Mouse (Mus musculus): ENCODE results near the gene Crot. TPM values are rescaled to one million over a fixed set of nuclear protein-coding genes. Genes with fewer than 3 reads are reported as not detected.

The Crot gene
- total and polyA plus RNA-seq, 3 experiments: 13.4 to 18.2 (median 13.5) TPM

- in situ Hi-C loops (cut with MboI; ENCODE audit: low pct_ligation_motif_present, low pct_unique_long_range_greater_than_20kb, low sequenced_read_pairs): no loop called here
- Histone ChIP-seq H3K9ac (ENCODE audit: insufficient read depth, low read depth) (no peak overlapping the region), H3K4me1 (ENCODE audit: control insufficient read depth in 1 of 2, insufficient read depth in 2 of 2) (peaks cover 6 to 31% of the 10 kb centered on the region in 2 experiments), H3K4me3 (replicated peaks in 1 of 3; ENCODE audit: low read depth in 2 of 3, low read length in 2 of 3, poor library complexity in 1 of 3) (no peak overlapping the region), H3K4me2 (ENCODE audit: insufficient read depth, low read depth, poor library complexity, severe bottlenecking) (no peak overlapping the region; the same call in 1 of the 2 replicates), H3K9me3 (replicated peaks; ENCODE audit: low read length) (no peaks in the 10 kb centered on the region), H3K79me2 (replicated peaks; ENCODE audit: control insufficient read depth, extremely low read depth, insufficient read depth, poor library complexity, severe bottlenecking) (no peaks in the 10 kb centered on the region; the same call in 1 of the 2 replicates), H3K27me3 (replicated peaks) (no peaks in the 10 kb centered on the region), H3K27ac (ENCODE audit: insufficient read depth, low read depth) (no peak overlapping the region; the same call in 1 of the 2 replicates), H3K36me3 (replicated peaks in 1 of 2; ENCODE audit: control insufficient read depth in 1 of 2, insufficient read depth in 1 of 2, low read length in 1 of 2) (peaks cover 43 to 64% of the 10 kb centered on the region in 2 experiments)
- peak; percentile 76 for DNase-seq (ENCODE audit: extremely low read depth)
- TF ChIP-seq BHLHE40 (IDR thresholded peaks at IDR 0.05; ENCODE audit: low read depth, low read length) (peak; percentile 72), CTCF (conservative IDR thresholded peaks at IDR 0.05 in 1 of 2, IDR thresholded peaks at IDR 0.05 in 1 of 2; ENCODE audit: low read depth in 2 of 2, low read length in 2 of 2) (no peak), JUND (conservative IDR thresholded peaks at IDR 0.05; ENCODE audit: low read depth, low read length) (peak; percentile 94), ZMIZ1 (IDR thresholded peaks at IDR 0.05; ENCODE audit: low read depth, low read length) (no peak), EP300 (IDR thresholded peaks at IDR 0.05; ENCODE audit: low read length) (peak; percentile 95), ZNF384 (IDR thresholded peaks at IDR 0.05; ENCODE audit: low read depth, low read length) (no peak), KAT2A (IDR thresholded peaks at IDR 0.05; ENCODE audit: insufficient replicate concordance, low read length) (no peak), ZKSCAN1 (IDR thresholded peaks at IDR 0.05; ENCODE audit: borderline replicate concordance, low read depth, low read length) (no peak), POLR2A (IDR thresholded peaks at IDR 0.05; ENCODE audit: low read depth, low read length) (no peak), TBP (conservative IDR thresholded peaks at IDR 0.05; ENCODE audit: low read depth, low read length) (no peak), MEF2A (IDR thresholded peaks at IDR 0.05; ENCODE audit: borderline replicate concordance, low read depth, low read length) (peak; percentile 55), MXI1 (IDR thresholded peaks at IDR 0.05; ENCODE audit: low read depth, low read length) (peak; percentile 35; the same call in 1 of the 2 replicates), NELFE (IDR thresholded peaks at IDR 0.05; ENCODE audit: low read depth, low read length) (no peak), USF2 (conservative IDR thresholded peaks at IDR 0.05; ENCODE audit: low read depth, low read length) (no peak), IRF4 (IDR thresholded peaks at IDR 0.05; ENCODE audit: low read depth, low read length) (peak; percentile 48; the same call in 1 of the 2 replicates), CHD1 (IDR thresholded peaks at IDR 0.05; ENCODE audit: low read depth, low read length) (no peak), HCFC1 (IDR thresholded peaks at IDR 0.05; ENCODE audit: low read depth, low read length) (no peak), SIN3A (IDR thresholded peaks at IDR 0.05; ENCODE audit: low read length) (peak; percentile 38; the same call in 1 of the 2 replicates), CHD2 (IDR thresholded peaks at IDR 0.05; ENCODE audit: low read length) (peak; percentile 44; the same call in 1 of the 2 replicates), RCOR1 (conservative IDR thresholded peaks at IDR 0.05; ENCODE audit: low read depth, low read length) (no peak), TCF12 (IDR thresholded peaks at IDR 0.05; ENCODE audit: low read depth, low read length) (peak; percentile 54; the same call in 1 of the 2 replicates), ETS1 (conservative IDR thresholded peaks at IDR 0.05; ENCODE audit: low read depth, low read length) (peak; percentile 96), ZC3H11A (IDR thresholded peaks at IDR 0.05; ENCODE audit: low read depth, low read length) (no peak), GABPA (IDR thresholded peaks at IDR 0.05; ENCODE audit: insufficient replicate concordance, low read depth, low read length) (no peak), MAFK (IDR thresholded peaks at IDR 0.05; ENCODE audit: insufficient replicate concordance, low read length) (0 out of 2 replicates have a peak, but pooled peaks have one; percentile 33), PAX5 (IDR thresholded peaks at IDR 0.05; ENCODE audit: low read length) (no peak), SMC3 (IDR thresholded peaks at IDR 0.05; ENCODE audit: low read depth, low read length) (no peak), ELF1 (IDR thresholded peaks at IDR 0.05; ENCODE audit: low read depth, low read length) (no peak), JUN (IDR thresholded peaks at IDR 0.05; ENCODE audit: insufficient read depth, low read depth, low read length) (peak; percentile 93), NRF1 (IDR thresholded peaks at IDR 0.05; ENCODE audit: low read depth, low read length) (no peak), MAX (IDR thresholded peaks at IDR 0.05; ENCODE audit: low read length) (no peak), POLR2AphosphoS2 (IDR thresholded peaks at IDR 0.05; ENCODE audit: low read depth, low read length) (no peak), UBTF (IDR thresholded peaks at IDR 0.05; ENCODE audit: low read depth, low read length) (no peak), USF1 (IDR thresholded peaks at IDR 0.05; ENCODE audit: low read depth, low read length) (no peak), MYC (IDR thresholded peaks at IDR 0.05; ENCODE audit: low read depth, low read length) (no peak), RAD21 (IDR thresholded peaks at IDR 0.05; ENCODE audit: low read depth, low read length) (no peak; the same call in 1 of the 2 replicates), MAZ (IDR thresholded peaks at IDR 0.05; ENCODE audit: low read depth, low read length) (no peak), E2F4 (IDR thresholded peaks at IDR 0.05; ENCODE audit: insufficient replicate concordance, low read depth, low read length) (no peak)
- dilution Hi-C loops (cut with MboI; ENCODE audit: extremely low pct_ligation_motif_present, extremely low pct_unique_long_range_greater_than_20kb, low sequenced_read_pairs): no loop called here
Observed at GRCm38 (mm10) chr5:8985470-8985869, 11.7 kb downstream of the Crot start.
